Mouse (Mus musculus) C2C12 (cell line): Measurements from ENCODE around the gene Adgrl2.

ENCODE experiments used
- CTCF ChIP-seq: IDR thresholded peaks from one replicate; pipeline ENCODE4 v1.5.1; 2011; ENCODE audit not compliant: control insufficient read depth, insufficient read depth, insufficient read length
- MAX ChIP-seq: IDR thresholded peaks from one replicate; pipeline ENCODE4 v1.6.1; 2011; ENCODE audit warnings: mild to moderate bottlenecking, control low read depth

GRCm38 (mm10) chr3:148861860-148862259 is 128.5 kb downstream of the Adgrl2 start:
- TF ChIP-seq MAX (no peak), CTCF (no peak)
